Mouse (Mus musculus) gastrocnemius, postnatal 36 days (tissue): ENCODE results near the gene Trim37. TPM values are rescaled to one million over a fixed set of nuclear protein-coding genes. Genes with fewer than 3 reads are reported as not detected.

Experiments
- DNase-seq, 2 experiments: peaks; one replicate each; pipeline ENCODE4 v3.0.0; 2022
- intact Hi-C: fragments of 180-260 bp; cut with DNase I; formaldehyde crosslinking; loops from one replicate; pipeline ENCODE4 v1.15.1; 2025
- long read RNA-seq, 2 experiments: library from polyadenylated mRNA; stranded (forward); transcript quantifications; one replicate each; pipeline ENCODE4 v2.0.0; 2021
- total RNA-seq, 2 experiments: library from RNA; stranded (reverse); gene quantifications; 2 replicates each; pipeline ENCODE4 v1.2.3; 2021

The Trim37 gene
- 1 to 10 TPM; 2.9 TPM for total RNA-seq
- long read RNA-seq, experiment 1, partial matches to known transcripts, result 0 of 3 reads
- long read RNA-seq, experiment 1, other reads (novel, unspliced or antisense), result 3 of 3 reads
- long read RNA-seq, experiment 2, partial matches to known transcripts, result 0 of 3 reads
- long read RNA-seq, experiment 2, other reads (novel, unspliced or antisense), result 3 of 3 reads

GRCm38 (mm10) chr11:87126824-87127816, at the start of gene Trim37:
Gene Trim37 (plus strand): TSS chr11:87127077.
- intact Hi-C loops, result no loop called here
- DNase-seq, result peak; percentile 73 to 77

DNA sequence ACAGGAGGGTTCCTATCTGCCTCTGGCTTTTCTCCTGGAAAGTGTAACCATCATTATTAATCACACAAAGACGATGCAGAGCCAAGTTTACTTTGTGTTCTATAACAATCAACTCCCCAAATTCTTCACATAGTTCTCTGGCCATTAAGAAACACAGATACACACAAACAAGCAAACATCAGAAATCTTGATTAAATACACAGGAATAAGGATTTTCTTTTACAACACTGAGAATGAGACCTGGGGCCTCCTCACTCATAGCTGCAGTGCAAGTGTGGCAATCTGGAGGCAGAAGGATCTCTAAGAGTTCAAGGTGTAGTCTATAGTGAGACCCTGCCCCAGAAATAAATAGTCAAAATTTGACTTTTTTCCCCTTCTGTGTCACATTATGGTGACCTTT, 43.2 kb upstream of the Trim37 start:
- intact Hi-C loops, result no loop called here
- DNase-seq, result no peak

DNA sequence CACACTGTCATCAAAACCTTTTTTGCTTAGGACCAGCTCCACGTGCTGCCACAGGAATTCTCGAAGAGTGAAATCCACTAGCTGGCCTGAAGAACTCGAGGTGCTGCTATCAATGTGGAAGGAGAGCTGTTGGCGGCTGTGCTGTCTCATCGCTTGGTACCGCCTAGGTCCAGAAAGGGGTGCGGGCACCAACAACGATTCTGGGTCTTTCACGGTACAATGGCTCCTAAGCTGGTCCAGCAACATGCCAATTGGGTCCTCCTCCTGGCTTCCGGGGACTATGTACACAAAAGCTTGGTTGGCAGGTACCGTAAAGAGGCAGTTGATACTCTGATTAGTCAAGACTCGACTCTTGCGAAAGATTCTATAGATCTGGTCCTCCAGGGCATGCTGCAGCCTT, 41.4 kb upstream of the Trim37 start:
- intact Hi-C loops, result no loop called here
- DNase-seq, result no peak

DNA sequence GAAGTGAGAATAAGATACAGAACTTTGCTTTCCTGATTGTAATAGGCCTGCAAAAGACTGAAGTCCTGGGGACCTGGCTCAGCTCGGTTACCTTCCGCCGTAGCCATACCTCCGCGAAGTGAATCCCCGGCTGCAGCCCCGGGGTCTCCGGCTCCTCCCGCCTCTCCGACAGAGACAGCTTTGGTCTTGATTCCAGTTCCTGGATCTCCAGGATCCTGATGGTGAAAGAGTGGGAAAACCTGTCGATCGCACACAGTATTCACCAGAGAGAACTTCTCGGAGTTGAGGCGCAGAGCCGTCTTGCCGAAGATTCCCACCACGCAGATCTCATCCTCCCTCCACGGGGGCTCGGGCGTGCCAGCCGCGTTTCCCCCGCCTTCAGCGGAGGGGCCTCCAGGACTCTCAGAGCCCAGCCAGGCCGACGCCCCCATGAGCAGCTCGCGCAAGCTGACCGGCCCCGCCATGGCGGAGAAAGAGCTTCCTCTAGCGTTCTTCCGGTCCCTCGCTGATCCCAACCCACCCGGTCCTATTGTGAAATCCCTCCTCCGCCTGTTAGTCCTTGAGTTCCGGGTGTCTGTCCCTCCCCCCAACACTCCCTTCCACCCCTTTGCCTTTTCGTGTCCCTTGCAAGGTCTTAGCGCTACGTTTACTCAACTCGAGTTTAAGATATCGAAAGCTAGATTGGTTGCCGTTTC, 40.4 kb upstream of the Trim37 start, which contains the start of gene Smg8:
Gene Smg8, minus strand, starts transcription at position 485 of the 695 bp plus-strand sequence.
- intact Hi-C loops, result no loop called here
- peak; percentile 68 to 69 for DNase-seq

DNA sequence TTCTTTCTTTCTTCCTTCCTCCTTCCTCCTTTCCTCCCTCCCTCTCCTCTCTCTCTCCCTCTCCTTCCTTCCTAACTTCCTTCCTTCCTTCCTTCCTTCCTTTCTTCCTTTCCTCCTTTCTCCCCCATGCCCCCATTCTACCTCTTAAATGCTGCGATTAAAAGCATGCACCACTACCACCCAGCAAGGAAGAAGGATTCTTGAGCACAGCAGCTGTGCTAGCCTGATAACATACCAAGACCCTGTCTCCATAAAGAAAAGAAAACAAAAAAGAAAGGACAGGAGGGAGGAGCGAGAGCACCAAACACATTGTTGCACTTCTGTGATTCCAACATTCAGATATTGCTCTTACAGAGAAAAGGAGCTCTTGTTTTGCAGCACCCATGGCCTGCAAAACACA, 39.7 kb upstream of the Trim37 start:
- intact Hi-C loops, result no loop called here
- DNase-seq, result no peak

GRCm38 (mm10) chr11:87108409-87108754, 18.5 kb upstream of the Trim37 start, which contains the start of gene Prr11:
Gene Prr11 (minus strand): TSS chr11:87108708.
- intact Hi-C loops, result no loop called here

GRCm38 (mm10) chr11:87108755-87109518, 17.9 kb upstream of the Trim37 start, which contains the start of gene Ska2:
Gene Ska2 (plus strand): TSS chr11:87109234.
- intact Hi-C loops, result no loop called here
- DNase-seq, result peak; percentile 93

More at GRCm38 (mm10) chr11:87108409-87108754, 18.5 kb upstream of the Trim37 start, which contains the start of gene Prr11:
- no peak for DNase-seq

GRCm38 (mm10) chr11:87109519-87110171, 17.2 kb upstream of the Trim37 start:
- DNase-seq, result no peak
- intact Hi-C loops, result no loop called here

- intact Hi-C loops, result no loop called here
- DNase-seq, result no peak
Measured at GRCm38 (mm10) chr11:87110172-87110909, 16.5 kb upstream of the Trim37 start.

- DNase-seq, result no peak
- intact Hi-C loops, result no loop called here
Measured at GRCm38 (mm10) chr11:87121864-87122263, 5.0 kb upstream of the Trim37 start.

DNA sequence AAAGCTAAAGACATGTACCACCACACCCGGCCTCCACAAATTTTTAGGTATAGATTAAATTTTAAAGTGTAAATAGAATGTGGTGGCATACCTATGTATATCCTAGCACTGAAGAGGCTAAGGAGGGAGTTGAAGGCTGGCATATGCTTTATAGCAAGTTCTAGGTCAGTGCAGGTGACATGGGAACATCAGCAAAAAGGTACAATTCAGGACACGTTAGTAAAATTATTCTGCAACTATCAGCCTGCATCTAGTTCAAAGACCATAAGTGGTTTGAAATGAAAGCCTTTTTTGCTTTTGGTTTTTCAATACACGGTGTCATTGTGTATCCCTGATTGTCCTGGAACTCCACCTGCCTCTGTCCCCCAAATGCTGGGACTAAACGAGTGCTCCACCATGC, 1.3 kb upstream of the Trim37 start:
- no peak for DNase-seq
- intact Hi-C loops, result no loop called here

DNA sequence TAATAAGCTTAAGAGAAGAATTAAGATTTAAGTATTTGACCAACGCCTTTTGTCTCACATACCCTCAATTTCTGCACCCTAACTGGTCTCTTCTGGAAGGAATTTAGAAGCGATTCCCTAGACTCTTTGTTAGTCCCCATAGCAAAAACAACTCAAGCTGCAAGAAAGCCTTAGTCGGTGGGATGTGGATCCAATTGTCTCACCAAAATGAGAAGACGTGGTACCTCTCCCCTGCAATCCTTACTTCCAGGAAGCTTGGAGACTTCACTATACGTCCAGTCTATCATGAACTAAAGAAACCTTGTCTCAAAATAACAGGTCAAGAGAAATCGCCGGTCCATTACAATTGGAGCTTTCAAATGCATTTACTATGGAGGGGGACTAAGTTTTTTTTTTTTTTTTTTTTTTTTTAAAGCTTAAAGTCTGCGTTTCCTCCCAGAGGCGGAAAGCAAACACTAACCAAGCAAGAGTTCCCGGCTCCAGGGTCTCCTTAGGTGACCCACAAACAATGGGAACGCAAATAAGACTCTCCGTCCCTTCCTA, 525 bp upstream of the Trim37 start:
- no peak for DNase-seq
- intact Hi-C loops, result no loop called here

- DNase-seq, result peak in 1 of 2 experiments; percentile 13
- intact Hi-C loops, result no loop called here
Measured at GRCm38 (mm10) chr11:87136233-87136632, 9.4 kb downstream of the Trim37 start.

DNA sequence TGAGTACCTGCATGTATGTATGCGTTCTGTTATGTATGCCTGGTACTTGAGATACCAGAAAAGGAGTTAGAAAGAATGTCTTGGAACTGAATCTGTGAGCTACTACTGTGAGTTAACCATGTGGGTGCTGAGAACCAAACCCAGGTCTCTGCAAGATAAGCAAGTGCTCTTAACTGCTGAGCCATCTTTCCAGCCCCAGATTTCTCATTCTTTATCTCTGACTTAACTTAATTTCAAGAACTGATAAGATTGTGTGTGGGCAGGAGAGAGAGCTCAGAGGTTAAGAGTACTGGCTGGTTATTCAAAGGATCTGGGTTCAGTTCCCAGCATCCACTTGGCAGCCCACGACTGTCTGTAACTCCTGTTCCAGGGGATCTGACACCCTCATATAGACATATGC, 31.1 kb downstream of the Trim37 start:
- intact Hi-C loops, result no loop called here

GRCm38 (mm10) chr11:87162687-87163086, 35.8 kb downstream of the Trim37 start:
- intact Hi-C loops, result no loop called here
- no peak for DNase-seq

More for the DNA sequence above, 31.1 kb downstream of the Trim37 start:
- DNase-seq, result no peak

DNA sequence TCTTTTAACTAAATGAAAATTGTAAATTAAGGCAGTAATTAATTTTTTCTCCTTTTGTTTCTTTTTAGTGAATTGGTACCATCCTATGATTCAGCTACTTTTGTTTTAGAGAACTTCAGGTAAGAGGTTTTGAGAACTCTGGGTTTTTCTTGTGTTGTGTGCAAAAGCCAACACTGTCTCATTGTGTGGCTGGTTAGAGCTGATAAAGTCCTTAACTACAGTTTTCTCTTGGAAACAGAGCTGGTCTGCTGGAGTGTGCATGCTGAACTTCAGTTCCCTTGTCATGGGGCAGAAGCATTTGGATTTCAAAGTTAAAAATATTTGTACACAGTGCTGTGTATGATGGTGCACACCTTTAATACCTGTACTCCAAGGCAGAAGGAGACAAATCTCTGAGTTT, 36.9 kb downstream of the Trim37 start:
- DNase-seq, result no peak
- intact Hi-C loops, result no loop called here

- intact Hi-C loops, result no loop called here
Measured at GRCm38 (mm10) chr11:87173625-87174024, 46.7 kb downstream of the Trim37 start.

DNA sequence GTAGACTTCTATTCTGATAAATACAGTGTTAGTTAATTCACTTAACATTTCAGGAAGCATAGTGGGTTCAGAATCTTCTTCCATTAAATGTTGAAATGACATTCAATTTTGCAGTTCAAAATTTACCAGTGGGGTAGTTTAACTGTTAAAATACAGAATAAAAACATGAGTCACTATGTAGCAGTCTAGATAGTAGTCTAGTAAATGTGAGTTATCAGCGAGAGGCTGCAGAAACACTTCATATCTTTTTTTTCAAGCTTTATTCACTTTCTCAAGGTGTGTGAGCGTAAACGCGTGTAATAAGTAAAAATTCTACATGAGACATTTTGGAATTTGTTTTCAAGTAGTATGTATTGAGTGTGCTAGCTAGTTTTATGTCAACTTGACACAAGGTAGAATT, 48.2 kb downstream of the Trim37 start:
- intact Hi-C loops, result no loop called here
- no peak for DNase-seq

More at GRCm38 (mm10) chr11:87173625-87174024, 46.7 kb downstream of the Trim37 start:
- no peak for DNase-seq
